Mouse (Mus musculus) ES-Bruce4 (cell line): ENCODE results near the gene Csmd2.

Source experiments
- CTCF ChIP-seq: IDR thresholded peaks from one replicate; pipeline ENCODE4 v1.8.1; 2011; ENCODE audit warnings: low read depth, low read length
- EP300 ChIP-seq: IDR thresholded peaks from 2 replicates; pipeline ENCODE4 v1.6.1; 2011; ENCODE audit warnings: low read depth, low read length; ENCODE audit not compliant: insufficient read depth

GRCm38 (mm10) chr4:127947696-127948095 is 40.0 kb upstream of the Csmd2 start:
- no peak for TF ChIP-seq CTCF
- no peak for TF ChIP-seq EP300
